Mouse (Mus musculus) olfactory bulb, adult 2 months (tissue): ENCODE results near the gene Gm49387.

Experiments
- CTCF ChIP-seq: fragments of 200-500 bp; IDR thresholded peaks from 2 replicates; pipeline ENCODE4 v1.5.1; 2012; ENCODE audit warnings: low read depth, mild to moderate bottlenecking, low read length, moderate library complexity; ENCODE audit not compliant: insufficient read depth
- POLR2A ChIP-seq: fragments of 200-500 bp; IDR thresholded peaks from 2 replicates; pipeline ENCODE4 v1.6.1; 2012; ENCODE audit warnings: mild to moderate bottlenecking, low read depth, low read length, moderate library complexity; ENCODE audit not compliant: insufficient read depth

DNA sequence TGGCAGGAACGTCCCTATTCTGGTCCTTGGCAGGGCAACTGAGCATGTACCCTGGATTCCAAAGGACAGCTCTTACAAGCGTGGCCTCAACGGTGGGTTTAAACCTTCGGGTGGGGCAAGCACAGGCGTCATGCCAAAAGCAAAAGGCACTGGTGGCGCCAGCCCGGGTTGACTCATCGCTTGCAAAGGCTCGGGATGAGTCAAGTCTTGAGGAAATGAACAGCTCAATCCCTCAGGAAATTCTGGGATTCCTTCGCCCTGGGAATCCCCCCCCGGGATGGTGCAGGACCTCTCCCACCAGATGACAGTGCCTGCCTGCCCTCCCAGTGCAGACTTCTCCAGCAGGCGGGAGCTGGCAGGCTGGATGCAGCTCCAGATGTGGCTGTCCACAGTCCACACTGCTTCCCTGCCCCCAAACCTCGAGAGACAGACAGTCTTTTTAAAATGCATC, 28.5 kb upstream of the Gm49387 start:
- TF ChIP-seq CTCF, result no peak
- no peak for TF ChIP-seq POLR2A
